Mouse (Mus musculus) stomach, embryonic 14.5 days (tissue): ENCODE measurements at regions not wholly inside any gene's neighbourhood (a gene's known extent, or its start where the extent isn't known, plus 50 kb on each side); places are given as distances from the start of the nearest gene placed in this dataset.

Source experiments
- ATAC-seq: fragments of 200-750 bp; cut with Nextera tagmentation; 2 replicates; pipeline ENCODE4 v1.8.0; 2017; ENCODE audit warnings: low read depth, moderate TSS enrichment; ENCODE audit not compliant: insufficient number of reproducible peaks, insufficient read depth, low FRiP score
- H3K27ac ChIP-seq: fragments of 300-500 bp; sonication (generic); 2 replicates; pipeline ENCODE4 v1.5.1; 2014; ENCODE audit warnings: mild to moderate bottlenecking, low read length, moderate library complexity, mixed read lengths
- H3K27me3 ChIP-seq: fragments of 300-500 bp; sonication (generic); 2 replicates; pipeline ENCODE4 v1.6.1; 2014; ENCODE audit warnings: low read length, control low read depth, mixed read lengths; ENCODE audit not compliant: control insufficient read depth, insufficient read depth
- H3K36me3 ChIP-seq: fragments of 300-500 bp; sonication (generic); 2 replicates; pipeline ENCODE4 v1.6.1; 2014; ENCODE audit warnings: mild to moderate bottlenecking, control low read depth, low read length, moderate library complexity, mixed read lengths; ENCODE audit not compliant: control insufficient read depth, insufficient read depth
- H3K4me1 ChIP-seq: fragments of 300-500 bp; sonication (generic); 2 replicates; pipeline ENCODE4 v1.6.1; 2014; ENCODE audit warnings: low read length, control low read depth, mixed read lengths; ENCODE audit not compliant: control insufficient read depth, insufficient read depth
- H3K4me2 ChIP-seq: fragments of 300-500 bp; sonication (generic); replicated peaks from 2 replicates; pipeline ENCODE4 v1.6.1; 2014; ENCODE audit warnings: low read depth, low read length, control low read depth
- H3K4me3 ChIP-seq: fragments of 300-500 bp; sonication (generic); 2 replicates; pipeline ENCODE4 v1.5.1; 2014; ENCODE audit warnings: low read depth, low read length, control low read depth
- H3K9ac ChIP-seq: fragments of 300-500 bp; sonication (generic); replicated peaks from 2 replicates; pipeline ENCODE4 v1.6.1; 2014; ENCODE audit warnings: low read depth, mild to moderate bottlenecking, control low read depth, low read length, moderate library complexity, mixed read lengths
- H3K9me3 ChIP-seq: fragments of 300-500 bp; sonication (generic); 2 replicates; pipeline ENCODE4 v1.6.1; 2016; ENCODE audit warnings: low read depth, low read length, control low read depth; ENCODE audit not compliant: control insufficient read depth
- WGBS: fragments of 180-500 bp; shearing (Covaris S2); extraction: QIAGEN DNeasy Blood & Tissue Kit; methylation state at CpG from one replicate; pipeline ENCODE4 v1.1.7; 2014; 5-methylcytosine and 5-hydroxymethylcytosine counted together

DNA sequence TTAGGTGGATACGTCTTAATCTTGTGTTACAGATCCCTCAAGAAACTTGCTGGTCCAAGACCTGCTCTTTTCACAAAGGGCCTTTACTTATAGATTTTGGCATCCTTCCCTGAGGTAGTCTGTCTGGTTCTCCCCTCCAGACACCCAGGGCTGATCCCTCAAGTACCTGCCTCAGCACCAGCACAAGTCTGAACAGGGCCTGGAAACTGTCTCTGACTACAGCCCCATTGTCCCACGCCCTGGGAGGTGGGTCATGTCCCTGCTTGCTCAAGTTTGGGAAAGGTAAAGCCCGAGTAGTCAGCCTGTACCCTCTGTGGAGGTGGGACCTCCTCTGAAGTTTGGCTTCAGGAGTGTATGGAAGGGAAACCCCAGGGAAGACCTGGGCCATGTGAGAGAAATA is 323.3 kb downstream of the Gm49356 start:
- H3K9me3 ChIP-seq: no peaks in the 10 kb centered on the region
- no peak for ATAC-seq
- H3K27me3 ChIP-seq: no peaks in the 10 kb centered on the region
- H3K27ac ChIP-seq: no peak overlapping the region
- no peak overlapping the region for H3K4me2 ChIP-seq
- H3K4me3 ChIP-seq: no peak overlapping the region
- H3K36me3 ChIP-seq: no peaks in the 10 kb centered on the region
- WGBS: 68% methylated on average over 3 of the region's 3 CpGs
- H3K4me1 ChIP-seq: no peaks in the 10 kb centered on the region
- no peak overlapping the region for H3K9ac ChIP-seq

DNA sequence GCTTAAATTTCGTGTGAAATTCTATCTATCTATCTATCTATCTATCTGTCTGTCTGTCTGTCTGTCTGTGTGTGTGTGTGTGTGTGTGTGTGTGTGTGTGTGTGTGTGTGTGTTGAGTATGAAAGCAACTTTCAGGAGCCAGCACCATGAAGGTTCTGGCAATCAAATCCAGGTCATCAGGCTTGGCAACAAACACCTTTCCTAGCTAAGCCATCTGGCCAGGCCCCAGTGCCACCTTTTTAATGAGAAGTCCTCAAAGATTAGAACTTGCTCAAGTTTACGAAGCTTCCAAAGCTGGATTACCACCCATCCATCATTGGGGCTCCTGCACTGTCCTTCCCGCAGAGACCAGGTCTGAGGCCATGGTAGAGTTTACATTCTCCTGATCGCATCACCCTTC is 325.0 kb downstream of the Gm49356 start:
- Histone ChIP-seq H3K36me3 (no peaks in the 10 kb centered on the region), H3K27ac (no peak overlapping the region), H3K27me3 (no peaks in the 10 kb centered on the region), H3K9ac (no peak overlapping the region), H3K9me3 (no peaks in the 10 kb centered on the region), H3K4me2 (no peak overlapping the region), H3K4me3 (no peak overlapping the region), H3K4me1 (no peaks in the 10 kb centered on the region)
- ATAC-seq: no peak
- 69% methylated on average over 4 of the region's 4 CpGs for WGBS

DNA sequence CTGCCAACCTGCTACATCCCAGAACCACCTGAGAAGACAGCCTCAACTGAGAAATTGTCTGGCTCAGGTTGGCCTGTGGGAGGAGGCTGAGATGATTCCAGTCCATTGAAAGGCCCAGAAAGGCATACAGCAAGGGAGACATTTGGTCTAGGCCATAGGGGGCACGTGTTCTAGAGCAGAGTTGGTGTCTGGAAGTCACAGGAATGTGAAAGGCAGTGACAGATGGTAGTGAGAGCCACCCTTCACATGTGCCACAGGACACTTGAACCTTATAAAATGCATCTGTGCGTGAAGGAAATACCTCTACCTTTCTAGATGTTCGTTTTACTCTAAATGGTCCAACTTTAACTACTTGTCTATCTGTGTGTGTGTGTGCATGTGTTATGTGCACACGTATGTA is 326.1 kb downstream of the Gm49356 start:
- Histone ChIP-seq H3K4me1 (no peaks in the 10 kb centered on the region), H3K27me3 (no peaks in the 10 kb centered on the region), H3K4me3 (no peak overlapping the region), H3K27ac (no peak overlapping the region), H3K9me3 (no peaks in the 10 kb centered on the region), H3K36me3 (no peaks in the 10 kb centered on the region), H3K4me2 (no peak overlapping the region), H3K9ac (no peak overlapping the region)
- WGBS: 90% methylated on average over 4 of the region's 4 CpGs
- ATAC-seq: no peak

DNA sequence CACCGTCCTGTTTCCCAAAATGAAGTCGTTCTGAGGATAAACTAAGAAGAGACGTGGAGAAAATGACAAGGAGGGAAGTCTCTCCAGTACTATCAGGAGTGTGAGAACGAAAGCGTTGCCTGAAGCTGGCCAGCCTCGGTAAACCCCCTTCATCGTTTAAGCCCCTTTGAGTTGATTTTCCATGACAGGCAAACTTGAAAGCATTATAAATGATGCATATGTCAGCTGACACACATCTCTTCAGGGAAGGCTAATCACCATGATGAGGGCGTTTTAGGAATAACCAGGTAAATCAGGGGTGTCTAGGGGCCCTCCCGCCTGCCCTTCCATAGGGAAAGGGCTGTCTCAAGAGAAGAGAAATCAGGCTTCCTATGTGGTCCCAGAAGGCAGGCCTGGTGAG is 328.4 kb downstream of the Gm49356 start:
- no peaks in the 10 kb centered on the region for H3K9me3 ChIP-seq
- ATAC-seq: no peak
- H3K4me3 ChIP-seq: no peak overlapping the region
- no peaks in the 10 kb centered on the region for H3K36me3 ChIP-seq
- H3K4me1 ChIP-seq: no peaks in the 10 kb centered on the region
- no peak overlapping the region for H3K9ac ChIP-seq
- no peaks in the 10 kb centered on the region for H3K27me3 ChIP-seq
- no peak overlapping the region for H3K4me2 ChIP-seq
- 72% methylated on average over 9 of the region's 9 CpGs for WGBS
- no peak overlapping the region for H3K27ac ChIP-seq

GRCm38 (mm10) chr15:59218916-59219315 is 329.8 kb downstream of the Gm49356 start:
- no peak overlapping the region for H3K27ac ChIP-seq

GRCm38 (mm10) chr15:59225637-59226036 is 336.5 kb downstream of the Gm49356 start:
- no peaks in the 10 kb centered on the region for H3K4me1 ChIP-seq
- H3K27me3 ChIP-seq: no peaks in the 10 kb centered on the region
- no peak overlapping the region for H3K9ac ChIP-seq
- WGBS: 80% methylated on average over 6 of the region's 6 CpGs
- no peak overlapping the region for H3K27ac ChIP-seq
- no peaks in the 10 kb centered on the region for H3K9me3 ChIP-seq
- H3K36me3 ChIP-seq: no peaks in the 10 kb centered on the region
- H3K4me2 ChIP-seq: no peak overlapping the region
- ATAC-seq: no peak
- no peak overlapping the region for H3K4me3 ChIP-seq

More at GRCm38 (mm10) chr15:59218916-59219315, 329.8 kb downstream of the Gm49356 start:
- no peaks in the 10 kb centered on the region for H3K9me3 ChIP-seq
- no peak overlapping the region for H3K4me3 ChIP-seq
- no peaks in the 10 kb centered on the region for H3K27me3 ChIP-seq
- no peak overlapping the region for H3K4me2 ChIP-seq
- ATAC-seq: no peak
- 88% methylated on average over 7 of the region's 7 CpGs for WGBS
- H3K9ac ChIP-seq: no peak overlapping the region
- no peaks in the 10 kb centered on the region for H3K4me1 ChIP-seq
- no peaks in the 10 kb centered on the region for H3K36me3 ChIP-seq

DNA sequence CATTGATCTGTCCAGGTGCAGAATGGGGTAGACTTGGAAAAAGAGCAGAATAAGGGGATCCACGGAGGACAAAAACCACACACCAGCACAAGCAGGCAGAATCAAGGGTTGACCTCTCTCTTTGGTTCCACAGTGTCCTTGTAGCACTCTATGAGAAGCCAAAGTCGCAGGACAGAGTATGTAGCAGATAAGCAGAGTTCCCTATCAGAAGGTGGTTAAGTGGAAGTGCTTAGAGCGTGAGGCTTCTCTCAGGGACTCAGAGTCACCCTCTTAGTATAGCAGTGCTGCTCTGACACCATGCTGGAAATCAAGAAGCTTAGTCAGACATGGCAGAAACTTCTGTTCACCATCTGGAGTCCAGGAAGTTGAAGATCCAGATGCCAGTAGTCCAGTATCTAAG is 338.2 kb downstream of the Gm49356 start:
- no peaks in the 10 kb centered on the region for H3K27me3 ChIP-seq
- no peak overlapping the region for H3K9ac ChIP-seq
- no peaks in the 10 kb centered on the region for H3K36me3 ChIP-seq
- no peak overlapping the region for H3K4me3 ChIP-seq
- H3K4me2 ChIP-seq: no peak overlapping the region
- WGBS: 83% methylated on average over 3 of the region's 3 CpGs
- H3K27ac ChIP-seq: no peak overlapping the region
- no peak for ATAC-seq
- H3K9me3 ChIP-seq: no peaks in the 10 kb centered on the region
- H3K4me1 ChIP-seq: no peaks in the 10 kb centered on the region

DNA sequence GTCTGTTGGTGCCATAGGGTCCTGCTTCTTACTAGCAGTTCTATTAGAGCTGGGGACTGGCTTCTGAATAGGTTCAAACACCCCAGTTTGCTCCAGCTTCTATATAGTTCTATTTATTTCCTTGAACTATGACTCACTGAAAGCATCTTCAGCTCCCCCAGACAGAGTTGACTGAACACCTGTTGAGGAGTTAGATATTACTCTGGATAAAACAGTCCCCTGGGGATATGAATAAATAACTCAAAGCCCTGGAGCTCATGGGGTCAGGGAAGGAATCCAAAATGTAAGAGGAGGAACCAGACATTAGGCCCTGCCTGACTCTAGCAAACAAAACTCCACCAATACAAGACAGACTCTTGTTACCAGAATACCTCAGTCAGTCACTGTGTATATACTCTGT is 341.4 kb downstream of the Gm49356 start:
- H3K4me1 ChIP-seq: no peaks in the 10 kb centered on the region
- H3K9me3 ChIP-seq: no peaks in the 10 kb centered on the region
- H3K4me3 ChIP-seq: no peak overlapping the region
- no peak overlapping the region for H3K4me2 ChIP-seq
- no peak overlapping the region for H3K27ac ChIP-seq
- H3K9ac ChIP-seq: no peak overlapping the region
- no peaks in the 10 kb centered on the region for H3K36me3 ChIP-seq
- no peaks in the 10 kb centered on the region for H3K27me3 ChIP-seq
- ATAC-seq: no peak

DNA sequence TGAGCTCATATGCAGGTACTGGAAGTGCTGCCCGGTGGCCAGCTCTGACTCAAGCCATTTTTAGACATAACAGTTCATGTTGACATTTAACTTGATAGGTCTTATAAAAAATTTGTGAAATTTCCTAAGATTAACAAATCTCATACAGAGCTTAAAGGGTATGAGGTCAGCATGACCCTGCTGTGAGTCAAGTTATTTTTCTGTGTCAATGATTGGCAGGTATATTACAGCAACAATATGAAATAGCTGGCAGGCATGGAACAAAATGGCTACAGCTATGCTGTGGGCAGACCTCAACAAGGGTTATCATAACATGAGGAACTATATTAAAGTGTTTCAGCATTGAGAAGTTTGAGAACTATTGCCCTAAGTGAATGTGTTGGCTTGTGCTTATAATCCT is 342.6 kb downstream of the Gm49356 start:
- Histone ChIP-seq H3K27ac (no peak overlapping the region), H3K9me3 (no peaks in the 10 kb centered on the region), H3K36me3 (no peaks in the 10 kb centered on the region), H3K27me3 (no peaks in the 10 kb centered on the region), H3K4me2 (no peak overlapping the region), H3K9ac (no peak overlapping the region), H3K4me1 (no peaks in the 10 kb centered on the region), H3K4me3 (no peak overlapping the region)
- 78% methylated on average over 1 of the region's 1 CpGs for WGBS
- no peak for ATAC-seq
